Mouse (Mus musculus): ENCODE data around the gene Prune1. TPM values are rescaled to one million over a fixed set of nuclear protein-coding genes. Genes with fewer than 3 reads are reported as not detected.

Gene Prune1
- total RNA-seq, 2 experiments from 2014 or later: 24.1 to 26.6 TPM

DNA sequence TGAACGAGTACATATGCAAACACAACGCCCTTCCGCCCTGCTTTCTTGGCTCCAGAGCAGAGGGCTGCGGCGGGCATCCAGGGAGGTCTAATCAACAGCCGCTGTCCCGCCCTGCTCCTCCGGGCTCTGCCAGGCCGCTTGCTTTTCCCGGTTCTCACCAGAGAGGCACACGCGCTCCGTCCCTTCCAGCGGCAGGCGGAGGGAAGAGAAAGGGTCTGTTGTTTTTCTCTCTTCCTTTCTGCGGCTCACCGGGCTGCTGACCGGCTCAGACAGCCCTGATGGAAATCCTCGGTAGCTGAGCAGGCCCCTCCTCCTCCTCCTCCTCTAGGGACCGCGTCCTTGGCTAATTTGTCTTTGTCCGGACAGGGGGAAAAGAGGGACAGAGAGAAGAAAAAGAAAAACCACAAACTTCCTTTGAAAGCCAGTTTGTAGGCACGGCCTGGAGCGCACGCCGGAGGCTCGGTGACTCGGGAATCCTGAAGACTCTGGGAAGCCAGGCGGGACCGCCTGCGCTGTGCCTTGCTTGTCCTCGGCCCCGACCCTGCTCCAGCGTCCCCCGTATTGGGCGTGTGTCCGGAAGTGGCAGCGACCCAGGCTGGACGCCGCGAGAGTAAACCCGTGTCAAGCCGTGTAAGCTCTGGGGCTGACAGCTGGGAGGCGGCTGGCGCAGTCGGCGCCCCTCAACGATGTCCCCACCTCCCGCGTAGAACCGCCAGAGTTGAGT is 1.2 kb upstream of the Prune1 start:
- intact Hi-C loops (cut with DNase I): loop anchor here (5.0 kb wide), 1 partner anchor 66 kb away; the partner anchor contains the start of gene Gabpb2
- peak; percentile 77 to 88 for DNase-seq

DNA sequence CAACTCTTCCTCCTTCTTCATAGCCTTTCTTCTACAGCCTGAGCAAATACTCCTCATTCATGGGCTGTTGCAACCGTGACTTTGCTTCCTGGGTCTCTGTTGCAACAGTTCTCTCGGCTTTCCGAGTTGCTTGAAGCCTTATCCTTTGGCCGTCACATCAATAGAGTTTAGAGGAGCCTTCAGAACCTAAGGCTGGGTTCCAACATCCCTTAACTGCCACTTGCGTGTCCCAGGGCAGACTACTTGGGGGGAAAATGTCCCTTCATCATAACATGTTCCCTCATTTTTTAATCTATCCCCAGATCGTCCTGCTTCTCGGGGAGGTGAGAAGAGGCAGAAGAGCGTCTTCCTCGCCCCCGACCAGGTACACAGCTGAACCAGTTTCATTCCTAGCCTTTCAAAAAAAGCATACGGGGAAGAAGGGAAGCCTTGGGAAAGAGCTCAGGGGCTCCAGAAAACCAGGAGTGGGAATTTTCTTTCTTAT is 547 bp upstream of the Prune1 start:
- DNase-seq: peak in 1 of 2 experiments; percentile 45
- intact Hi-C loops (cut with DNase I): loop anchor here (5.0 kb wide), 1 partner anchor 65 kb away; the partner anchor contains the start of gene Gabpb2

DNA sequence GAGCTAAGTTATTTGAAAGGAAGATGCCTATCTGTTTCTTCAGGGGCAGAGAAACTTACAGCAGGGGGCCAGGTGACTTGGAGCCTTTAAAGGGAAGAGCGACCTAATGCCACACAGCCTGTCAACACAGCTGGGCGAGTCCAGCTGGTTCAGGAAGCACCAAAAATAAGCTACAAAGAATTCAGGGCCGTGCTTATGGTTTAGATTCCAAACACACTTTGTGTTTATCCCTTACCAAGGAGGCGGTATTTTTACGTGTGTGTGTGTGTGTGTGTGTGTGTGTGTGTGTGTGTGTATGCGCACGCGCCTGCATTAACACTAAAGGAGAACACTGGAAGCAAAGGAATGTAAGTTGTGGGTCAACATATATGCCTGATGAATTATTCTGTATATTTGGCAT is 1.1 kb downstream of the Prune1 start:
- DNase-seq: peak in 1 of 2 experiments; percentile 23
- intact Hi-C loops (cut with DNase I): loop anchor here (5.0 kb wide), 1 partner anchor 63 kb away; the partner anchor contains the start of gene Gabpb2

DNA sequence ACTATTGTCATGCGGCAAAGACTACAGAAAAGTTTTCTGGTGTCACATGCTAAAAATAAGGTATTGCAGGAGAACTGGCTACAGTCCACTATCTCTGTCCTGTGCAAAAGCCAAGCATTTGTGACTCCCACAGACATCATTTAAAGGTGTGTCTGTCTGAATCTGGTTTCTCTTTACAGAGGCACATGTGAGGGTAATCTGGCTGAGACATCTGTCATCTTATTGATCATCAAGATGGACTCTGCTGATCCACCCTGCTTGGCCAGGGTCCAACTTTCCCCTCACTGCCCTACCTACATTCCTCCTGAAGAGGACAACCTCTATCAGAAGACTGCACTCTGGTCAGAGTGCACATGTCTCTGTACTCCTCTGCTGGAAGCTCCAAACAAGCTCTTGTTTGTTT is 4.7 kb downstream of the Prune1 start:
- intact Hi-C loops (cut with DNase I): no loop called here
- no peak for DNase-seq

DNA sequence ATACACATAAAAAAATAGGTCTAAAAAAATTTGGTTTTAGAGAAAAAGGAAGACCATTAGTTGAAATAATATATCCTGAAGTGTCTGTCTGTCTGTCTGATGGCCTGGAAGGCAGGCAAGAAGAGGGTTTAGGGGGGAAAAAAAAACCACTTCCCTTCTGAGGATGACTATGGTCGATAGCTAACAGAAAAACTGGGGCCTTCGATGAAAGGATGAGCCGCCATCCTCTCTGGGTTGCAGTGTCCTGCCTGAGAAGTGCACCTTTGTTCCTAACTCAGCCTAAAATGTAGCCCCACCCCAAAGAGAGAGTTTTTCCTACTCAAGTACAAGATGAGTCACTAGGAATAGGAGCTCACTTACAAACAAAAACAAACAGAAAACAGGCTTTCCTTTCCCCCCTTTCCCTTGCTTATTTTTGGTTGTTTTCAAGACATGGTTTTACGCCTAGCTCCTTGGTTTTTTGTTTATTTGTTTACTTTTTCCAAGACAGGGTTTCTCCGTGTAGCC is 5.4 kb downstream of the Prune1 start:
- intact Hi-C loops (cut with DNase I): no loop called here
- DNase-seq: no peak

DNA sequence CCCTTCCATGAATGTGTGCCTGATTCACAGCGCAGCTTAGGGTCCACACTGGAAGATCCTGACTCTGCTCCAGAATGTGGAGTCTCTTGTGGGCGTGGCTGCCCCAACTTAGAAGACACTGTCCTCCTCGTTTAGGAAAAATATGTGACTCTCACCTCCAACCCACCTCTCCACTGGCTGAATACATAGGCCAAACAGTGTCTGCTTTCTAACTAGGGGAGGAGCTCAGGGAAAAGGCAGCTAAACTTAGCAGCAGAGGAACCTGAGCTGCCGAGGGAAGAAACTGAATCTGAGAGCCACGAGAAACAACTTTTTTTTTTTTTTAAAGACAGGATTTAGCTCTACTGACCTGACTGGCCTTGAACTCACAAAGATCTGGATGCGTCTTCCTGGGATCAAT is 6.7 kb downstream of the Prune1 start:
- DNase-seq: no peak
- intact Hi-C loops (cut with DNase I): no loop called here

DNA sequence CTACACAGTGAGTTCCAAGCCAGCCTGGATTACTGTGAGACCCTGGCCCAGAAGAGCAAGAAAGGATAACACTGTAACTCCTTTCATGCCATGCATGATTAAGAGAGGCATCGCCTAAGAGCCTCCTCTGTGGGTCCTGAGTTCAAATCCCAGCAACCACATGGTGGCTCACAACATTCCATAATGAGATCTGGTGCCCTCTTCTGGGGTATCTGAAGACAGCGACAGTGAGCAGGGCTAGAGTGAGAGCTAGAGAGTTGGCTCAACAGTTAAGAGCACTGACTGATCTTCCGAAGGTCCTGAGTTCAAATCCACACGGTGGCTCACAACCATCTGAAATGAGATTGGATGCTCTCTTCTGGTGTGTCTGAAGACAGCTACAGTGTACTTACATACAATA is 7.4 kb downstream of the Prune1 start:
- intact Hi-C loops (cut with DNase I): no loop called here
- no peak for DNase-seq

DNA sequence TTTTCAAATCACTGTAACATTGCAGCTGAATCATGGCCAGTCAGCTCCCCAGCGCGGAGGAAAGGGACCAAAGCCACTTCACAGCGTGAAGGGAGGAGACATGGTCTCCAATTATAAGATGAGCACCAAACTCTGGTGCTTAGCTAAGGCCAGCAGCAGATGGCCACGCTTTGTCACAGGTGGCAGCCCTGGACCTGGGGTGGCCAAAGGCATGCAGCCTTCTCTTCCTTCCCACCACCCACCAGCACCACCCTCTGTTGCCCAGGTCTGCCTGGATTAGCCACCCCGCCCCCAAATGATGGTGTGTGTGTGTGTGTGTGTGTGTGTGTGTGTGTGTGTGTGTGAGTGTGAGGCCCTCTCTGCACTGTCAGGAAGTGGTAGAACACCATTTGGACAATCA is 8.4 kb downstream of the Prune1 start:
- intact Hi-C loops (cut with DNase I): no loop called here

DNA sequence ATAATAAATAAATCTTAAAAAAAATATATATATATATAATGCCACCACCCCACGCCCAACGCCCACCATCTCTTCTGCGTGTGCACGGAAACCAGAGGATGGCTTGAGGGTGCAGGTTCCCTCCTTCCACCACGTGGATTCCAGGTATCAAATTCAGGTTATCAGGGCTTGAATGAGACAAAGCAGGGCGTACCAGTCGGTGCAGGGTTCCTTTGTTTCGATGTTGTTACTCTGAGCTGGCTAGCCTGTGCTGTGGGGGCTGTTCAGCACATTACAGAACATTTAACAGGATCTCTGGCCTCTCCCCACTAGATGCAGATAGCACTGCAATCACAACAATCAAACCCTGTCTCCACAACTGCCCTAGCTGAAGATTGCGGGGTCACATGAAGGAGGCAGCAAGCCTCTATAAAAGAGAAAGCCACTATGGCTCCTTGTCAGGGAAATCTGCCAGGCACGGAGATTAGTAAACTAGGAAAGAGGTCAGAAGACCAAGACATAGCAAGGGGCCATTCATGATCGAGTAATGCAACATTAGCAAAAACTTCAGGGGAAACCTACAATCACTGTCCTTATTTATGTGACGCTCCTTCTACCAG is 11.0 kb downstream of the Prune1 start:
- no peak for DNase-seq
- intact Hi-C loops (cut with DNase I): no loop called here

More for the DNA sequence above, 8.4 kb downstream of the Prune1 start:
- no peak for DNase-seq

DNA sequence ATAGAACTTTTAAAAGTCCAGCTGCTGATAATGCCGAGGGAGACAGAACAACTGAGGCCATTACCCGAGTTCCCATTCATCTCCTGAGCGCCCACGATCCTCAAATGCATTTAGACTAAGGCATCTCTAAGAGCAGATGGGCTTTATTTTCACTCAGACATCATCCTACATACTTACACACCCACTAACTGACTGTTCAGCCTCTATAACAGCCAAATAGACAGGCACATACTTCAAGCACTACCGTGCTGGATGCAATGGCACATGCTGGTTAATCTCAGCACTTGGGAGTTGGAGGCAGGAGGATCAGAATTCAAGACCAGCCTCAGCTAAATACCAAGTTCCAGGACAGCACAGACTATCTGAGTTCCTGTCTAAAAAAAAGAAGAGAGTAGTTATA is 12.1 kb downstream of the Prune1 start:
- intact Hi-C loops (cut with DNase I): loop anchor here (10.0 kb wide), 1 partner anchor 215 kb away; no protein-coding TSS in a partner anchor
- no peak for DNase-seq

DNA sequence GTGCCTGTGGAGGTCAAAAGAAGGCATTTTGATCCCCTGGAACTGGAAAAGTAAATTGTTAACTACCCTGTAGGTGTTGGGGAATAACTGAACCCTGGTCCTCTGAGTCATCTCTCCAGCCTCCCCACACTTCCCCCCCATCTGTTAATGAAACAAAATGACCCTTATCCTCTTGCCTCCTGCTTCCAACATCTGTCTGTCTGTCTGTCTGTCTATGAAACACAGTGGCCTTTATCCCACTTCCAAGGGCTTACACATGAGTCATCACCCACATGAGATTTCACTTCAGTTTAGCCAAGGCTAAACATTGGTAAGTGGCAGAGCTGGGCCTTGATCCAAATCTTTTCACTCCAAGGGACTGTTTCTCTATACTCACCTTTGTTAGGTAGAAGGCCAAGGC is 14.0 kb downstream of the Prune1 start:
- DNase-seq: no peak
- intact Hi-C loops (cut with DNase I): loop anchor here (10.0 kb wide), 1 partner anchor 213 kb away; no protein-coding TSS in a partner anchor

DNA sequence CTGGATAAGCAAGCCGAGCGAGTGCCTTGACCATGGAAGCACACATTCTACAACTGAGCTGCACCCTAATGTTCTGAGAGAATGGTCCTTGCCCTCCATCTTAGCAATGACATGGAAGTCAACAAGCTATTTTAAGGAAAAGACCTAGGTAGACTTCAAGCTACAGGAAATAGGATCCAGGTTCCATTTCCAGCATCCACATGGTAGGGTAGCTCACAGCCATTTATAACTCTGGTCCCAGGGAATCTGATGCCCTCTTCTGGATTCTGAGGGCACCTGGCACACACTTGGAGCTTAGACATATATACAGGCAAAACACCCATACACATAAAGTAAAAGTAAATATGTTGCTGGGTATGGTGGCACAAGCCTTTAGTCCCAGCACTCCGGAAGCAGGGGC is 15.8 kb downstream of the Prune1 start:
- intact Hi-C loops (cut with DNase I): loop anchor here (10.0 kb wide), 1 partner anchor 211 kb away; no protein-coding TSS in a partner anchor
- no peak for DNase-seq

DNA sequence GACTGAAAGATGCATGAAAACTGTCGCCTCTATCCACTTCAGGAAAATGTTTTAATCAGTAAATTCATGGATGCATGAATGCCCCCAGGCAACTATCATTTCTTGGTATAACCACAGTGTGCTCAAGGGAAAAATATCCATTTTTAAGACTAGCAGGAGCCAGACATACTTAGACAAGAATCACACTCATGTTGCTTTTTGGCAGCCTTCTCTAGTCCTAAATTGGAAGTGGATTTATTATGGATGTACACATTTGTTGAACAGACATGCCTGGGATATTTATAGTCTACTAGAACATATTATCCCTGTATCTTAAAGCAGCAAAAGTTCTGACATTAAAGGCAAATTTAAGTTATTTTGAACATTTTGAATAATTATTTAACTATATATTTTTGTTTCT is 17.2 kb downstream of the Prune1 start:
- intact Hi-C loops (cut with DNase I): loop anchor here (5.0 to 10.0 kb wide), 2 partner anchors 107 to 210 kb away; no protein-coding TSS in a partner anchor
- no peak for DNase-seq

DNA sequence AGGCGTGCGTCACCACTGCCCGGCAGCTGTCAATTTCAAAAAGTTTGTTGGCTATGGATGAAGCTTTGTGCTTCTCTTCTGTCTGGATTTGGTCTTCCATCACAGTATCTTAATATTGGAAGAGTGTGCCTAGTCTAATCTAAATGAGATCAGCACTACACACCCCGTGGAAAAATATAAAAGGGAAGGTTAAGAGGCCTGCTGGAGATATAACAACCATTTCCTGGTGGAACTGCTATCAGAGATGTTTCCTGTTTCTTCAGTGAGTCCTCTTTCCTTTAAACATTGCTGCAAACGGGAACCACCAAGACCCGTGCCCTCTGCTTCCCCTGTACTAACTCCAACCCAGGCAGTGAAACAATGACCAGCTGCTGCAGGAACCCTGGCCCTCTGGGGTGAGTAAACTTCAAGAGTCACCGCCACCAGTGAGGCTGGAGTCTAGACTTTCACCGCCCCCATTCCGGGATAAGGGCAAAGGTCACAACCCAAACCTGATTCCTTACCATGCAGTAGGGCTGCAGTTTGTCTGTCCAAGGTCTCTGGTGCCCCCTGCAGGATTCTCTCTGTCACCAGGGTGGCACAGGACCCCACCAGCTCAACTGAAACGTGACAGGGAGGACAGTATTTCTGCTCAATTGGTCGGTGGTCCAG is 18.7 kb downstream of the Prune1 start:
- intact Hi-C loops (cut with DNase I): loop anchor here (1.0 to 10.0 kb wide), 4 partner anchors 46 to 208 kb away; partner anchors contain the start of genes Gabpb2 and Tnfaip8l2
- peak; percentile 74 to 76 for DNase-seq

DNA sequence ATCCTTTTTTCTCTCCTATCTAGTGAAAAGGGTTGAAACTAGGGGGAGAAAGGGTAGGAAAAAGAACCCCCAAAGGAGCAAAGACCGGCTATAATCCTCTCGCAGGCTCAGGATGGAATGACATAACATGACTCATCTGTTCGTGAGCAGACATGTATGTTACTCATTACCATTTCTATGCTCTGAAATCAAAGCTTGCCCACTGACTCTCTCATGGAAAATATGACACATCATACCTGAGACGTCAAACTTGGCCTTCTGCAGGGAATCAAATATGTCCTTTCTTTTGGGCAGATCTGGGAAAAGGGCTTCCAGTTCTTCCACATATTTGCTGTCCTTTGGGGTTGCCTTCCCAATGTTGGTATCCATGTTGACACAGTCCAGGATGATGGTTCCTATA is 19.9 kb downstream of the Prune1 start:
- no peak for DNase-seq
- intact Hi-C loops (cut with DNase I): loop anchor here (2.0 to 10.0 kb wide), 3 partner anchors 45 to 207 kb away; partner anchors contain the start of gene Gabpb2

DNA sequence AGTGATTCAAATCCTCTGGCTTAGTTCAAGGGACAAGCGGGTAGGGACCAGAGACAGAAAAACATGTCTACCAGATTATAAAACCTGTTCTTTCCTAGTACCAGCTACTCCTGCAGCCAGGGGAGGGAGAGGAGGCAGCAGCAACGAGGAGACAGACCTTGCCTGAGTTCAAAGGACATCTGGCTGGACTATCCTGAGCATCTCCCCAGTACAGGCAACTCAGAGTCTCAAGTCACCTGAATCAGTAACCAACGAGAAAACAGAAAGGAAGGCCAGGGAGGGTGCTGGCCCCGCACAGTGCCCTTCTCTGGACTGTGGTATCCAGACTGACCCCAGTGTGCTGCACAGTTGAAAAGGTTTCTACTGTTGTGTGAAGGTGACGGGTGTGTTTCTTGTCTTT is 24.9 kb downstream of the Prune1 start:
- DNase-seq: no peak
- intact Hi-C loops (cut with DNase I): no loop called here

DNA sequence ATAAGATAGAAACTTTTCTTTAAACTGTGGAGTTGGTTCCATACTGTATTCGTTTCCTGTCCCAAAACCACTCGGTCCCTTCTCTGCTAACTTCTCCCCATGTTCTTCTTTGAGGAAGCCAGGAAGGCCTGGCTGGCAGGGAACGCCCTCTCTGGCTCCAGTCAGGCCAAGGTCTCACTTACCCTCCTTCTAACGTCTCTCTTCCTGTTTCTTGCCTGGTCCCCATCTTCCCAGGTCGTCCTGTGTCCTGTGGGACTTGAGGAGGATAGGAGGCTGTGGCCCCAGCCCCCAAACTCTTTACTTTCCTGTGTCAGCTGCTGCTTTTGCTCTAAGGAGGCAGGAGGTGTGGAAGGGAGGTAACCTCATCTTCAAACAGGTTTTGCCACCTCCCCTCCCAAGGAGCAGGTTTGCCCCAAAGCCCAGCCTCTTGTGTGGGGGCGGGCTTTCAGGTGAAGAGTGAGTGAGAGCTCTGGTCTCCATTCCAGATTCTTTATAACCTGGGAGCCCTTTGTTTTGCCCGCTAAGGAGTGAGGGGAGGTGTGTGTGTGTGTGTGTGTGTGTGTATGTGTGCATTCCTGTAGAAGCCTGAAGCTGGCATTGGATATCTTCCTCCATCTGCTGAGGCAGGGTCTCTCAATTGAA is 31.0 kb downstream of the Prune1 start, which contains the start of gene Bnipl:
Gene Bnipl (minus strand): TSS at position 411 of the 642 bp plus-strand sequence.
- no peak for DNase-seq
- intact Hi-C loops (cut with DNase I): no loop called here

DNA sequence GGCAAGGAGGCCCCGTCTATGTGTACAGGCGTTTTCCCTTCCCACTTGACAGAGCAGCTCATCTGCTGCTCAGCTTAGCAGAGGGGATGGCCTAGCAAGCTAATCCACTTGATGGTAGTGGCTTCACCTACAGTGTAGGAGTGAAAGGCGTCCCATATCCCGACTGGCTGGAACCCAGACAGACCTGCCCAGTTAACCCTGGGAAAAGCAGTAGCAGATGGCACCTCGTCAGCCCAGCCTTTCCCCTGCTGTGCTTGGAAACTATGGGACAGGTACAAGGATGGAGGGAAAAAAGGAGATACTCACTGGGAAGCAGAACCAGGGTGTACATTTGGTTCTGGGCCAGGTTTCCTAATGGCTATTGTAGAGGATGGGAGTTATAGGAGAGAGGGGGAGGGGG is 31.5 kb downstream of the Prune1 start:
- DNase-seq: no peak
- intact Hi-C loops (cut with DNase I): no loop called here

DNA sequence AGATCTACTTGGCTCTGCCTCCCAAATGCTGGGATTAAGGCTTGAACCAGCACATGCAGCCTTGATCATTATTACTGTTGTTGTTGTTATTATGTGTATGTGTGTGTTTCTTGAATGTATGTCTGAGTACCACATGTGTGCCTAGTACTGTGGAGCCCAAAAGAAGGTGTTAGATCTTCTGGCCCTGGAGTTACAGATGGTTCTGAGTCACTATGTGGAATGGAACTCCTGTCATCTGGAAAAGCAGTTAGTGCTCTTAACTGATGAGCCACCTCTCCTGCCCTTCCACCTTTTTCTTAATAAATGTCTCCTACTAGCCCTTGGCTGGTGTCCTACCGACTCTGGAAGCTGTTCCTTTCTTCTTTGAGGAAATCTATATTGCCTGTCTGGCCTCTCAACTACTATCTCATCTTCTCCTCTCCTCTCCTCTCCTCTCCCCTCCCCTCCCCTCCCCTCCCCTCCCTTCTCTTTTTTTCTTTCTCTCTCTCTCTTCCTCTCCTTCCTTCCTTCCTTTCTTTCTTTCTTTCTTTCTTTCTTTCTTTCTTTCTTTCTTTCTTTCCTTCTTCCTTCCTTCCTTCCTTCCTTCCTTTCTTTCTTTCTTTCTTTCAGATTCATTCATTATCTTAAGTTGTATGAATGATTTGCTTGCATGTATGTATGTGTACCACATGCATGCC is 34.1 kb downstream of the Prune1 start:
- no peak for DNase-seq
- intact Hi-C loops (cut with DNase I): no loop called here

All from heart, postnatal 36 days (tissue).